Mouse (Mus musculus): Measurements from ENCODE around the gene Adcy2. TPM values are rescaled to one million over a fixed set of nuclear protein-coding genes. Genes with fewer than 3 reads are reported as not detected.

The Adcy2 gene
- total and polyA plus RNA-seq, 3 experiments = not detected

GRCm38 (mm10) chr13:68627041-68627440, 372.3 kb downstream of the Adcy2 start:
- no peak for DNase-seq (ENCODE audit: extremely low read depth)
- in situ Hi-C loops (cut with MboI; ENCODE audit: low pct_ligation_motif_present, low pct_unique_long_range_greater_than_20kb, low sequenced_read_pairs) = no loop called here
- H3K9me3 ChIP-seq (replicated peaks; ENCODE audit: low read length) = peaks cover 58% of the 10 kb centered on the region
- no peak overlapping the region for H3K4me2 ChIP-seq (ENCODE audit: insufficient read depth, low read depth, poor library complexity, severe bottlenecking)
- no peak overlapping the region for H3K27ac ChIP-seq (ENCODE audit: insufficient read depth, low read depth)
- H3K27me3 ChIP-seq (replicated peaks) = no peaks in the 10 kb centered on the region
- TF ChIP-seq UBTF (IDR thresholded peaks at IDR 0.05; ENCODE audit: low read depth, low read length) (no peak), MAFK (IDR thresholded peaks at IDR 0.05; ENCODE audit: insufficient replicate concordance, low read length) (no peak), USF1 (IDR thresholded peaks at IDR 0.05; ENCODE audit: low read depth, low read length) (no peak), USF2 (conservative IDR thresholded peaks at IDR 0.05; ENCODE audit: low read depth, low read length) (no peak), CHD1 (IDR thresholded peaks at IDR 0.05; ENCODE audit: low read depth, low read length) (no peak), ZKSCAN1 (IDR thresholded peaks at IDR 0.05; ENCODE audit: borderline replicate concordance, low read depth, low read length) (no peak), EP300 (IDR thresholded peaks at IDR 0.05; ENCODE audit: low read length) (no peak), MXI1 (IDR thresholded peaks at IDR 0.05; ENCODE audit: low read depth, low read length) (no peak), MAX (IDR thresholded peaks at IDR 0.05; ENCODE audit: low read length) (no peak), MAZ (IDR thresholded peaks at IDR 0.05; ENCODE audit: low read depth, low read length) (no peak), GABPA (IDR thresholded peaks at IDR 0.05; ENCODE audit: insufficient replicate concordance, low read depth, low read length) (no peak), TBP (conservative IDR thresholded peaks at IDR 0.05; ENCODE audit: low read depth, low read length) (no peak), NELFE (IDR thresholded peaks at IDR 0.05; ENCODE audit: low read depth, low read length) (no peak), HCFC1 (IDR thresholded peaks at IDR 0.05; ENCODE audit: low read depth, low read length) (no peak), POLR2AphosphoS2 (IDR thresholded peaks at IDR 0.05; ENCODE audit: low read depth, low read length) (no peak), NRF1 (IDR thresholded peaks at IDR 0.05; ENCODE audit: low read depth, low read length) (no peak), IRF4 (IDR thresholded peaks at IDR 0.05; ENCODE audit: low read depth, low read length) (no peak)
- no peak overlapping the region for H3K4me3 ChIP-seq (replicated peaks in 1 of 3; ENCODE audit: low read depth in 2 of 3, low read length in 2 of 3, poor library complexity in 1 of 3)
- H3K79me2 ChIP-seq (replicated peaks; ENCODE audit: control insufficient read depth, extremely low read depth, insufficient read depth, poor library complexity, severe bottlenecking) = no peaks in the 10 kb centered on the region
- H3K4me1 ChIP-seq (ENCODE audit: control insufficient read depth in 1 of 2, insufficient read depth in 2 of 2) = no peaks in the 10 kb centered on the region
- H3K36me3 ChIP-seq (replicated peaks in 1 of 2; ENCODE audit: control insufficient read depth in 1 of 2, insufficient read depth in 1 of 2, low read length in 1 of 2) = no peaks in the 10 kb centered on the region
- dilution Hi-C loops (cut with MboI; ENCODE audit: extremely low pct_ligation_motif_present, extremely low pct_unique_long_range_greater_than_20kb, low sequenced_read_pairs) = no loop called here
- no peak overlapping the region for H3K9ac ChIP-seq (ENCODE audit: insufficient read depth, low read depth)

- in situ Hi-C loops (cut with MboI; ENCODE audit: low pct_ligation_motif_present, low pct_unique_long_range_greater_than_20kb, low sequenced_read_pairs) (no loop called here), dilution Hi-C loops (cut with MboI; ENCODE audit: extremely low pct_ligation_motif_present, extremely low pct_unique_long_range_greater_than_20kb, low sequenced_read_pairs) (no loop called here)
- H3K27me3 ChIP-seq (replicated peaks) = no peaks in the 10 kb centered on the region
- H3K36me3 ChIP-seq (replicated peaks in 1 of 2; ENCODE audit: control insufficient read depth in 1 of 2, insufficient read depth in 1 of 2, low read length in 1 of 2) = no peaks in the 10 kb centered on the region
- H3K4me3 ChIP-seq (replicated peaks in 1 of 3; ENCODE audit: low read depth in 2 of 3, low read length in 2 of 3, poor library complexity in 1 of 3) = no peak overlapping the region
- peaks cover 40% of the 10 kb centered on the region for H3K9me3 ChIP-seq (replicated peaks; ENCODE audit: low read length)
- H3K9ac ChIP-seq (ENCODE audit: insufficient read depth, low read depth) = no peak overlapping the region
- DNase-seq (ENCODE audit: extremely low read depth) = no peak
- no peak overlapping the region for H3K27ac ChIP-seq (ENCODE audit: insufficient read depth, low read depth)
- no peak overlapping the region for H3K4me2 ChIP-seq (ENCODE audit: insufficient read depth, low read depth, poor library complexity, severe bottlenecking)
- TF ChIP-seq RCOR1 (conservative IDR thresholded peaks at IDR 0.05; ENCODE audit: low read depth, low read length) = no peak
- TF ChIP-seq USF1 (IDR thresholded peaks at IDR 0.05; ENCODE audit: low read depth, low read length) = no peak
- TF ChIP-seq IRF4 (IDR thresholded peaks at IDR 0.05; ENCODE audit: low read depth, low read length) = no peak
- TF ChIP-seq CHD2 (IDR thresholded peaks at IDR 0.05; ENCODE audit: low read length) = no peak
- TF ChIP-seq MAFK (IDR thresholded peaks at IDR 0.05; ENCODE audit: insufficient replicate concordance, low read length) = no peak
- TF ChIP-seq MAX (IDR thresholded peaks at IDR 0.05; ENCODE audit: low read length) = no peak
- no peaks in the 10 kb centered on the region for H3K79me2 ChIP-seq (replicated peaks; ENCODE audit: control insufficient read depth, extremely low read depth, insufficient read depth, poor library complexity, severe bottlenecking)
- H3K4me1 ChIP-seq (ENCODE audit: control insufficient read depth in 1 of 2, insufficient read depth in 2 of 2) = no peaks in the 10 kb centered on the region
Measured at GRCm38 (mm10) chr13:68622792-68623191, 376.5 kb downstream of the Adcy2 start.
